Mouse (Mus musculus) C2C12 (cell line): ENCODE data around the gene Ifitm7.

ENCODE experiments used
- CEBPB ChIP-seq: IDR thresholded peaks from one replicate; pipeline ENCODE4 v1.6.1; 2011; ENCODE audit warnings: low read depth, mild to moderate bottlenecking, control low read depth, moderate library complexity
- CTCF ChIP-seq: IDR thresholded peaks from one replicate; pipeline ENCODE4 v1.5.1; 2011; ENCODE audit not compliant: control insufficient read depth, insufficient read depth, insufficient read length
- MAX ChIP-seq: IDR thresholded peaks from one replicate; pipeline ENCODE4 v1.6.1; 2011; ENCODE audit warnings: mild to moderate bottlenecking, control low read depth
- MYOD1 ChIP-seq: IDR thresholded peaks from one replicate; pipeline ENCODE4 v1.6.1; 2011; ENCODE audit warnings: low read depth; ENCODE audit not compliant: control insufficient read depth, insufficient read length

DNA sequence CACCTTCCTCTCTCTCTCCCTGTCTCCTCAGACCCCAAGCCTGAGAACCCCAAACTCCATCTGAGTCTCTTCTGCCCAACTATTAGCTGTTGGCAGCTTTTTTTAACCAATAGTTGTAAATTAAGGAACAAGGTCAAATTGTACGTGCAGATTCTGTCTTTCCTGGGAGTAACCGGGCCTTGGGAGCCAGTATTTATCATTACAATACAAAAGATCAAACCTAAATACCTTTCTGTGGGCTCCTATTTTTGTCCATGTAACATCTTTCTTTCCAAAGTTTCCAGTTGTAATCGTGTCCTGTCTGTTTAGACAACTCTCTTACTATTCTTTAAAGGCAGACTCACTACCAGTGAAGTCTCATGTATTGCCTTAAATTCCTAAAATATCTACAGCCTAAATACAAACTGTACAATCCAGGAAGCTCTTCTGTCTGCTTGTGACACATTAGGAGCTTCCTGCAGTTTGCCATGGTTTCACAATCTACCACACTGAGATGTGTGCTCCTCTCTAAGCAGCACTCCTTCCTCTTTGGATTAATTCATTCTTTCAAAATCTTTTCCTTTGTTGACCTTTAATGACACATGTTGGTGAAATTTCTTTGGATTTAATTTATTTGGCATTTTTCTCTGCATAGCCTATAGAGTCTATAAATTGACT lies 34.6 kb upstream of the Ifitm7 start:
- no peak for TF ChIP-seq MYOD1
- TF ChIP-seq MAX, result no peak
- TF ChIP-seq CTCF, result no peak
- TF ChIP-seq CEBPB, result no peak
